Mouse (Mus musculus) lung, embryonic 14.5 days (tissue): ENCODE measurements around the gene Aen. TPM values are rescaled to one million over a fixed set of nuclear protein-coding genes. Genes with fewer than 3 reads are reported as not detected.

Experiments
- ATAC-seq: fragments of 200-750 bp; cut with Nextera tagmentation; 2 replicates; pipeline ENCODE4 v1.8.0; 2017; ENCODE audit warnings: mild to moderate bottlenecking, moderate TSS enrichment, moderate library complexity; ENCODE audit not compliant: insufficient read depth
- DNase-seq: peaks from one replicate; pipeline ENCODE4 v3.0.0-alpha.2; 2015
- H3K27ac ChIP-seq: fragments of 300-500 bp; sonication (generic); 2 replicates; pipeline ENCODE4 v1.5.1; 2014; ENCODE audit warnings: low read depth, mild to moderate bottlenecking, moderate library complexity
- H3K27me3 ChIP-seq: fragments of 300-500 bp; sonication (generic); 2 replicates; pipeline ENCODE4 v1.6.1; 2014; ENCODE audit warnings: low read length, control low read depth; ENCODE audit not compliant: insufficient read depth
- H3K36me3 ChIP-seq: fragments of 300-500 bp; sonication (generic); 2 replicates; pipeline ENCODE4 v1.6.1; 2014; ENCODE audit warnings: control low read depth; ENCODE audit not compliant: insufficient read depth
- H3K4me1 ChIP-seq: fragments of 300-500 bp; sonication (generic); 2 replicates; pipeline ENCODE4 v1.6.1; 2014; ENCODE audit warnings: antibody characterized with exemption, control low read depth; ENCODE audit not compliant: insufficient read depth
- H3K4me2 ChIP-seq: fragments of 300-500 bp; sonication (generic); 2 replicates; pipeline ENCODE4 v1.6.1; 2014; ENCODE audit warnings: mild to moderate bottlenecking
- H3K4me3 ChIP-seq: fragments of 300-500 bp; sonication (generic); 2 replicates; pipeline ENCODE4 v1.5.1; 2014; ENCODE audit warnings: low read depth, low read length
- H3K9ac ChIP-seq: fragments of 300-500 bp; sonication (generic); 2 replicates; pipeline ENCODE4 v1.6.1; 2014
- H3K9me3 ChIP-seq: fragments of 300-500 bp; sonication (generic); 2 replicates; pipeline ENCODE4 v1.6.1; 2016; ENCODE audit warnings: low read depth, low read length, control low read depth
- CTCF ChIP-seq: IDR thresholded peaks from 2 replicates; pipeline ENCODE4 v1.5.1; 2016; ENCODE audit warnings: antibody characterized with exemption, low read depth
- WGBS: fragments of 180-500 bp; shearing (Covaris S2); extraction: QIAGEN DNeasy Blood & Tissue Kit; methylation state at CpG from one replicate; pipeline ENCODE4 v1.1.7; 2014; 5-methylcytosine and 5-hydroxymethylcytosine counted together
- polyA plus RNA-seq: library from polyadenylated mRNA; unstranded; fragments of >200 nt; fragmentation: Nextera tagmentation; extraction: Ambion mirVana; gene quantifications from 2 replicates; pipeline ENCODE4 v1.2.1, GENCODE M21; 2014

Gene Aen
- polyA plus RNA-seq, 1 experiment from 2014 or later, result 44.2 TPM

- DNase-seq (no peak), ATAC-seq (no peak)
- H3K27me3 ChIP-seq, result no peaks in the 10 kb centered on the region
- WGBS, result 47% methylated on average over 4 of the region's 4 CpGs
- no peak for TF ChIP-seq CTCF
- no peak overlapping the region for H3K4me2 ChIP-seq
- H3K27ac ChIP-seq, result no peak overlapping the region
- H3K4me1 ChIP-seq, result no peaks in the 10 kb centered on the region
- H3K9me3 ChIP-seq, result no peaks in the 10 kb centered on the region
- no peak overlapping the region for H3K4me3 ChIP-seq
- H3K36me3 ChIP-seq, result no peaks in the 10 kb centered on the region
- no peak overlapping the region for H3K9ac ChIP-seq
These were observed 31.2 kb upstream of the Aen start for GRCm38 (mm10) chr7:78864446-78864802.

- no peaks in the 10 kb centered on the region for H3K36me3 ChIP-seq
- DNase-seq (no peak), ATAC-seq (0 out of 2 replicates have a peak, but pooled peaks have one; percentile 11)
- no peak for TF ChIP-seq CTCF
- no peak overlapping the region for H3K4me3 ChIP-seq
- H3K9me3 ChIP-seq, result no peaks in the 10 kb centered on the region
- 20% methylated on average over 12 of the region's 12 CpGs for WGBS
- H3K9ac ChIP-seq, result no peak overlapping the region
- H3K4me1 ChIP-seq, result no peaks in the 10 kb centered on the region
- H3K27ac ChIP-seq, result no peak overlapping the region
- H3K27me3 ChIP-seq, result no peaks in the 10 kb centered on the region
- no peak overlapping the region for H3K4me2 ChIP-seq
These were observed 30.3 kb upstream of the Aen start for GRCm38 (mm10) chr7:78865212-78865949.

- H3K4me2 ChIP-seq, result no peak overlapping the region
- H3K9ac ChIP-seq, result no peak overlapping the region
- no peaks in the 10 kb centered on the region for H3K4me1 ChIP-seq
- DNase-seq, result no peak
- TF ChIP-seq CTCF, result no peak
- ATAC-seq, result no peak
- H3K36me3 ChIP-seq, result no peaks in the 10 kb centered on the region
- no peaks in the 10 kb centered on the region for H3K9me3 ChIP-seq
- H3K27ac ChIP-seq, result no peak overlapping the region
- H3K4me3 ChIP-seq, result no peak overlapping the region
- no peaks in the 10 kb centered on the region for H3K27me3 ChIP-seq
- WGBS, result 56% methylated on average over 4 of the region's 5 CpGs
These were observed 26.9 kb upstream of the Aen start for GRCm38 (mm10) chr7:78868731-78869130.

GRCm38 (mm10) chr7:78872366-78872765 lies 23.3 kb upstream of the Aen start:
- ATAC-seq (no peak), DNase-seq (no peak)
- H3K27me3 ChIP-seq, result no peaks in the 10 kb centered on the region
- H3K9me3 ChIP-seq, result no peaks in the 10 kb centered on the region
- H3K4me1 ChIP-seq, result no peaks in the 10 kb centered on the region
- 76% methylated on average over 6 of the region's 6 CpGs for WGBS
- H3K36me3 ChIP-seq, result no peaks in the 10 kb centered on the region
- TF ChIP-seq CTCF, result no peak
- H3K9ac ChIP-seq, result no peak overlapping the region
- H3K4me3 ChIP-seq, result no peak overlapping the region
- no peak overlapping the region for H3K4me2 ChIP-seq
- H3K27ac ChIP-seq, result no peak overlapping the region

- TF ChIP-seq CTCF, result no peak
- H3K4me3 ChIP-seq, result no peak overlapping the region
- no peak overlapping the region for H3K4me2 ChIP-seq
- no peaks in the 10 kb centered on the region for H3K9me3 ChIP-seq
- H3K36me3 ChIP-seq, result no peaks in the 10 kb centered on the region
- no peak overlapping the region for H3K27ac ChIP-seq
- 59% methylated on average over 5 of the region's 5 CpGs for WGBS
- H3K4me1 ChIP-seq, result no peaks in the 10 kb centered on the region
- H3K9ac ChIP-seq, result no peak overlapping the region
- H3K27me3 ChIP-seq, result no peaks in the 10 kb centered on the region
- DNase-seq, result no peak
- no peak for ATAC-seq
These were observed 22.8 kb upstream of the Aen start for GRCm38 (mm10) chr7:78872831-78873230.

GRCm38 (mm10) chr7:78881607-78882468 lies 13.8 kb upstream of the Aen start:
- peaks cover 39% of the 10 kb centered on the region for H3K27me3 ChIP-seq
- peak overlapping the region; percentile 19; the same call in 1 of the 2 replicates for H3K4me3 ChIP-seq
- ATAC-seq (no peak), DNase-seq (no peak)
- peak overlapping the region; percentile 51 for H3K4me2 ChIP-seq
- no peaks in the 10 kb centered on the region for H3K9me3 ChIP-seq
- no peaks in the 10 kb centered on the region for H3K4me1 ChIP-seq
- TF ChIP-seq CTCF, result no peak
- no peak overlapping the region for H3K9ac ChIP-seq
- WGBS, result 13% methylated on average over 16 of the region's 16 CpGs
- H3K27ac ChIP-seq, result no peak overlapping the region
- no peaks in the 10 kb centered on the region for H3K36me3 ChIP-seq

GRCm38 (mm10) chr7:78882469-78882837 lies 13.2 kb upstream of the Aen start:
- WGBS, result 2% methylated on average over 23 of the region's 23 CpGs
- Histone ChIP-seq H3K36me3 (no peaks in the 10 kb centered on the region), H3K4me3 (peak overlapping the region; percentile 19; the same call in 1 of the 2 replicates), H3K9me3 (no peaks in the 10 kb centered on the region), H3K4me2 (peak overlapping the region; percentile 51), H3K9ac (no peak overlapping the region), H3K27ac (no peak overlapping the region), H3K27me3 (peaks cover 39% of the 10 kb centered on the region), H3K4me1 (no peaks in the 10 kb centered on the region)
- TF ChIP-seq CTCF, result no peak
- ATAC-seq (peak; percentile 54; the same call in 1 of the 2 replicates), DNase-seq (peak; percentile 43)
